Mouse (Mus musculus) hindbrain, embryonic 16.5 days (tissue): ENCODE measurements around the gene Nutm2. TPM values are rescaled to one million over a fixed set of nuclear protein-coding genes. Genes with fewer than 3 reads are reported as not detected.
"Not testable (repeated sequence)": the region's sequence is repeated elsewhere in the genome, so short reads cannot be mapped to it uniquely, and the experiment has no call there.

Source experiments
- ATAC-seq: fragments of 200-750 bp; cut with Nextera tagmentation; 2 replicates; pipeline ENCODE4 v1.8.0; 2017; ENCODE audit warnings: moderate TSS enrichment, moderate library complexity
- H3K27ac ChIP-seq: fragments of 300-500 bp; sonication (generic); 2 replicates; pipeline ENCODE4 v1.5.1; 2014; ENCODE audit warnings: low read depth, mild to moderate bottlenecking, control low read depth, low read length, moderate library complexity
- H3K27me3 ChIP-seq: fragments of 300-500 bp; sonication (generic); replicated peaks from 2 replicates; pipeline ENCODE4 v1.6.1; 2014; ENCODE audit warnings: low read length; ENCODE audit not compliant: control insufficient read depth, insufficient read depth
- H3K36me3 ChIP-seq: fragments of 300-500 bp; sonication (generic); 2 replicates; pipeline ENCODE4 v1.6.1; 2014; ENCODE audit warnings: mild to moderate bottlenecking, low read length, moderate library complexity, mixed read lengths; ENCODE audit not compliant: control insufficient read depth, insufficient read depth
- H3K4me1 ChIP-seq: fragments of 300-500 bp; sonication (generic); 2 replicates; pipeline ENCODE4 v1.6.1; 2014; ENCODE audit warnings: low read depth, low read length; ENCODE audit not compliant: control insufficient read depth, insufficient read depth
- H3K4me2 ChIP-seq: fragments of 300-500 bp; sonication (generic); 2 replicates; pipeline ENCODE4 v1.6.1; 2014; ENCODE audit warnings: mild to moderate bottlenecking, low read length, control low read depth, moderate library complexity
- H3K4me3 ChIP-seq: fragments of 300-500 bp; sonication (generic); 2 replicates; pipeline ENCODE4 v1.5.1; 2014; ENCODE audit warnings: mild to moderate bottlenecking, low read length, control low read depth, moderate library complexity
- H3K9ac ChIP-seq: fragments of 300-500 bp; sonication (generic); 2 replicates; pipeline ENCODE4 v1.6.1; 2014; ENCODE audit warnings: low read depth, mild to moderate bottlenecking, control low read depth, low read length, moderate library complexity
- H3K9me3 ChIP-seq: fragments of 300-500 bp; sonication (generic); 2 replicates; pipeline ENCODE4 v1.6.1; 2014; ENCODE audit warnings: mild to moderate bottlenecking, low read length, moderate library complexity; ENCODE audit not compliant: control insufficient read depth
- WGBS: fragments of 180-500 bp; shearing (Covaris S2); extraction: QIAGEN DNeasy Blood & Tissue Kit; methylation state at CpG from one replicate; pipeline ENCODE4 v1.1.7; 2014; 5-methylcytosine and 5-hydroxymethylcytosine counted together
- polyA plus RNA-seq: library from polyadenylated mRNA; unstranded; fragments of >200 nt; fragmentation: Nextera tagmentation; extraction: Ambion mirVana; gene quantifications from 2 replicates; pipeline ENCODE4 v1.2.1, GENCODE M21; 2015

The Nutm2 gene
- polyA plus RNA-seq: not detected in 2 replicates

GRCm38 (mm10) chr13:50467007-50467406 is at the start of gene Nutm2:
Gene Nutm2, plus strand, starts transcription at chr13:50467307.
- H3K9ac ChIP-seq: no peak within 1 kb of the TSS
- H3K9me3 ChIP-seq: no peaks in the 10 kb centered on the region
- H3K27me3 ChIP-seq: no peaks in the 10 kb centered on the region
- no peak within 1 kb of the TSS for H3K4me2 ChIP-seq
- H3K4me3 ChIP-seq: no peak within 1 kb of the TSS
- WGBS: 86% methylated on average over 4 of the region's 4 CpGs
- no peaks in the 10 kb centered on the region for H3K36me3 ChIP-seq
- no peaks in the 10 kb centered on the region for H3K4me1 ChIP-seq
- H3K27ac ChIP-seq: no peak within 1 kb of the TSS
- no peak for ATAC-seq

GRCm38 (mm10) chr13:50417389-50418183 is 49.5 kb upstream of the Nutm2 start, which contains the start of gene Fbxw17:
Gene Fbxw17, plus strand, starts transcription at chr13:50417864.
- H3K27me3 ChIP-seq: no peaks in the 10 kb centered on the region
- no peaks in the 10 kb centered on the region for H3K9me3 ChIP-seq
- H3K36me3 ChIP-seq: peaks cover 2% of the 10 kb centered on the region
- H3K4me3 ChIP-seq: peak within 1 kb of the TSS; percentile 83
- peak within 1 kb of the TSS; percentile 93 for H3K9ac ChIP-seq
- 11% methylated on average over 35 of the region's 35 CpGs for WGBS
- peak; percentile 99 for ATAC-seq
- H3K4me1 ChIP-seq: peaks cover 8% of the 10 kb centered on the region
- peak within 1 kb of the TSS; percentile 63 for H3K4me2 ChIP-seq
- peak within 1 kb of the TSS; percentile 81 for H3K27ac ChIP-seq

- Histone ChIP-seq H3K4me3 (peak overlapping the region; percentile 83), H3K27ac (no peak overlapping the region), H3K27me3 (no peaks in the 10 kb centered on the region), H3K4me2 (peak overlapping the region; percentile 63), H3K36me3 (peaks cover 7% of the 10 kb centered on the region), H3K9ac (peak overlapping the region; percentile 93), H3K9me3 (no peaks in the 10 kb centered on the region), H3K4me1 (peaks cover 8% of the 10 kb centered on the region)
- WGBS: 35% methylated on average over 3 of the region's 3 CpGs
- peak; percentile 10; the same call in 1 of the 2 replicates for ATAC-seq
Observed at GRCm38 (mm10) chr13:50418421-50418820, 48.7 kb upstream of the Nutm2 start.

- Histone ChIP-seq H3K9ac (no peak overlapping the region), H3K4me1 (peaks cover 1% of the 10 kb centered on the region), H3K36me3 (peaks cover 35% of the 10 kb centered on the region), H3K9me3 (no peaks in the 10 kb centered on the region), H3K4me2 (no peak overlapping the region), H3K27ac (no peak overlapping the region), H3K27me3 (no peaks in the 10 kb centered on the region), H3K4me3 (no peak overlapping the region)
- no peak for ATAC-seq
- WGBS: 92% methylated on average over 8 of the region's 8 CpGs
Observed at GRCm38 (mm10) chr13:50423625-50424209, 43.4 kb upstream of the Nutm2 start.

GRCm38 (mm10) chr13:50424517-50424916 is 42.6 kb upstream of the Nutm2 start:
- H3K4me1 ChIP-seq: no peaks in the 10 kb centered on the region
- H3K36me3 ChIP-seq: peaks cover 38% of the 10 kb centered on the region
- H3K4me2 ChIP-seq: no peak overlapping the region
- H3K4me3 ChIP-seq: no peak overlapping the region
- no peak overlapping the region for H3K27ac ChIP-seq
- H3K9ac ChIP-seq: no peak overlapping the region
- no peaks in the 10 kb centered on the region for H3K9me3 ChIP-seq
- WGBS: 94% methylated on average over 2 of the region's 2 CpGs
- H3K27me3 ChIP-seq: no peaks in the 10 kb centered on the region
- no peak for ATAC-seq

- Histone ChIP-seq H3K4me3 (no peak overlapping the region), H3K27me3 (no peaks in the 10 kb centered on the region), H3K4me1 (no peaks in the 10 kb centered on the region), H3K4me2 (no peak overlapping the region), H3K27ac (no peak overlapping the region), H3K9me3 (no peaks in the 10 kb centered on the region), H3K9ac (no peak overlapping the region), H3K36me3 (peaks cover 49% of the 10 kb centered on the region)
- WGBS: 90% methylated on average over 4 of the region's 4 CpGs
- ATAC-seq: no peak
Observed at GRCm38 (mm10) chr13:50426686-50427085, 40.4 kb upstream of the Nutm2 start.

- Histone ChIP-seq H3K36me3 (no peaks in the 10 kb centered on the region), H3K4me3 (no peak within 1 kb of the TSS), H3K4me1 (no peaks in the 10 kb centered on the region), H3K9me3 (no peaks in the 10 kb centered on the region), H3K27ac (no peak within 1 kb of the TSS), H3K4me2 (no peak within 1 kb of the TSS), H3K9ac (no peak within 1 kb of the TSS), H3K27me3 (no peaks in the 10 kb centered on the region)
- 93% methylated on average over 2 of the region's 2 CpGs for WGBS
- ATAC-seq: no peak
Observed at GRCm38 (mm10) chr13:50443812-50444211, 23.3 kb upstream of the Nutm2 start, which contains the start of gene Gm47429. Gene Gm47429, minus strand, starts transcription at chr13:50443912.

GRCm38 (mm10) chr13:50445261-50445660 is 21.8 kb upstream of the Nutm2 start:
- Histone ChIP-seq H3K4me3 (no peak overlapping the region), H3K9ac (no peak overlapping the region), H3K27ac (no peak overlapping the region), H3K9me3 (no peaks in the 10 kb centered on the region), H3K4me1 (no peaks in the 10 kb centered on the region), H3K4me2 (no peak overlapping the region), H3K27me3 (no peaks in the 10 kb centered on the region), H3K36me3 (no peaks in the 10 kb centered on the region)
- WGBS: 69% methylated on average over 4 of the region's 4 CpGs
- no peak for ATAC-seq

- H3K4me3 ChIP-seq, H3K4me1 ChIP-seq, H3K9me3 ChIP-seq, H3K4me2 ChIP-seq, H3K9ac ChIP-seq, H3K36me3 ChIP-seq, ATAC-seq, H3K27ac ChIP-seq, H3K27me3 ChIP-seq: not testable (repeated sequence)
- WGBS: 82% methylated on average over 9 of the region's 9 CpGs
Observed at GRCm38 (mm10) chr13:50452266-50452665, 14.8 kb upstream of the Nutm2 start.
